Mouse (Mus musculus) CH12.LX (cell line): ENCODE results near the gene Spc25.

Experiments used
- BHLHE40 ChIP-seq: IDR thresholded peaks from 2 replicates; pipeline ENCODE4 v1.6.1; 2011; ENCODE audit warnings: mild to moderate bottlenecking, low read depth, low read length, improper control_type of control experiment
- CTCF ChIP-seq, 2 experiments: IDR thresholded peaks in 1 of 2; conservative IDR thresholded peaks in 1 of 2; 2 replicates each; pipeline ENCODE4 v1.5.1; 2011 to 2012; ENCODE audit warnings: low read depth in 2 of 2, low read length in 2 of 2, improper control_type of control experiment in 1 of 2, inconsistent platforms in 1 of 2, mild to moderate bottlenecking in 1 of 2, moderate library complexity in 1 of 2
- ELF1 ChIP-seq: IDR thresholded peaks from 2 replicates; pipeline ENCODE4 v1.6.1; 2014; ENCODE audit warnings: low read depth, mild to moderate bottlenecking, inconsistent platforms, low read length, improper control_type of control experiment
- EP300 ChIP-seq: IDR thresholded peaks from 2 replicates; pipeline ENCODE4 v1.6.1; 2011; ENCODE audit warnings: low read length, improper control_type of control experiment
- HCFC1 ChIP-seq: IDR thresholded peaks from 2 replicates; pipeline ENCODE4 v1.6.1; 2012; ENCODE audit warnings: low read depth, mild to moderate bottlenecking, inconsistent platforms, low read length, improper control_type of control experiment
- JUND ChIP-seq: conservative IDR thresholded peaks from 2 replicates; pipeline ENCODE4 v1.6.1; 2011; ENCODE audit warnings: low read depth, low read length, improper control_type of control experiment
- KAT2A ChIP-seq: IDR thresholded peaks from 2 replicates; pipeline ENCODE4 v1.6.1; 2012; ENCODE audit warnings: low read length, improper control_type of control experiment, inconsistent platforms; ENCODE audit not compliant: insufficient replicate concordance
- MAFK ChIP-seq: IDR thresholded peaks from 2 replicates; pipeline ENCODE4 v1.6.1; 2011; ENCODE audit warnings: low read length, improper control_type of control experiment; ENCODE audit not compliant: insufficient replicate concordance
- MAX ChIP-seq: IDR thresholded peaks from 2 replicates; pipeline ENCODE4 v1.6.1; 2011; ENCODE audit warnings: low read length, improper control_type of control experiment
- MEF2A ChIP-seq: IDR thresholded peaks from 2 replicates; pipeline ENCODE4 v1.6.1; 2014; ENCODE audit warnings: low read depth, mild to moderate bottlenecking, inconsistent platforms, low read length, improper control_type of control experiment, borderline replicate concordance
- NRF1 ChIP-seq: IDR thresholded peaks from 2 replicates; pipeline ENCODE4 v1.6.1; 2014; ENCODE audit warnings: low read depth, mild to moderate bottlenecking, inconsistent platforms, low read length, improper control_type of control experiment, moderate library complexity
- POLR2A ChIP-seq: IDR thresholded peaks from 2 replicates; pipeline ENCODE4 v1.6.1; 2011; ENCODE audit warnings: low read depth, mild to moderate bottlenecking, improper control_type of control experiment, low read length
- UBTF ChIP-seq: IDR thresholded peaks from 2 replicates; pipeline ENCODE4 v1.6.1; 2012; ENCODE audit warnings: low read depth, mild to moderate bottlenecking, inconsistent platforms, low read length, improper control_type of control experiment, moderate library complexity
- ZKSCAN1 ChIP-seq: IDR thresholded peaks from 2 replicates; pipeline ENCODE4 v1.6.1; 2012; ENCODE audit warnings: low read depth, inconsistent platforms, low read length, improper control_type of control experiment, borderline replicate concordance

DNA sequence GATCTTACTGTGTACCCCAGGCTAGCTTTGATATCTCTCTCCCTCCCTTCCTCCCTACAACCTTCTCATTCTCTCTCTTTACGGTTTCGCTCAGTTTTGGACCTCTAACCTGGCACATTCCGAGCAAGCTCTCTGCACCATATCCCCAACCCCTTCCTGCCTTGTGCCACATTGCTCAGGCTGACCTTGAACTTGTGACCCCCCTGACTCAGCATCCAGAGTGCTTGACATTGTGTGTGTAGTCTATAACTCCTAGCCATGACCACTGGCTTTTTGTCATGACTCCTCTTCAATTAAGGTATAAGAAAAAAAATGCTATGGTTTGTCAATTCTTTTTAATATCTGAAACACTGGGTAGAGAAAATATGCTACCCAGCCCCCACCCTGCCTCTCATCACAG lies 3.7 kb upstream of the Spc25 start:
- TF ChIP-seq CTCF (conservative IDR thresholded peaks at IDR 0.05 in 1 of 2, IDR thresholded peaks at IDR 0.05 in 1 of 2; ENCODE audit: low read depth in 2 of 2, low read length in 2 of 2) (no peak), HCFC1 (no peak), POLR2A (no peak), UBTF (no peak), ELF1 (no peak), MEF2A (no peak), EP300 (no peak), NRF1 (no peak), KAT2A (no peak), BHLHE40 (no peak), MAFK (no peak), ZKSCAN1 (no peak), JUND (no peak), MAX (no peak)
